Mouse (Mus musculus) thymus, postnatal 4 days (tissue): ENCODE data around the gene Metap1d.

ENCODE experiments used
- DNase-seq: peaks from one replicate; pipeline ENCODE4 v3.0.0; 2021

Gene Metap1d

DNA sequence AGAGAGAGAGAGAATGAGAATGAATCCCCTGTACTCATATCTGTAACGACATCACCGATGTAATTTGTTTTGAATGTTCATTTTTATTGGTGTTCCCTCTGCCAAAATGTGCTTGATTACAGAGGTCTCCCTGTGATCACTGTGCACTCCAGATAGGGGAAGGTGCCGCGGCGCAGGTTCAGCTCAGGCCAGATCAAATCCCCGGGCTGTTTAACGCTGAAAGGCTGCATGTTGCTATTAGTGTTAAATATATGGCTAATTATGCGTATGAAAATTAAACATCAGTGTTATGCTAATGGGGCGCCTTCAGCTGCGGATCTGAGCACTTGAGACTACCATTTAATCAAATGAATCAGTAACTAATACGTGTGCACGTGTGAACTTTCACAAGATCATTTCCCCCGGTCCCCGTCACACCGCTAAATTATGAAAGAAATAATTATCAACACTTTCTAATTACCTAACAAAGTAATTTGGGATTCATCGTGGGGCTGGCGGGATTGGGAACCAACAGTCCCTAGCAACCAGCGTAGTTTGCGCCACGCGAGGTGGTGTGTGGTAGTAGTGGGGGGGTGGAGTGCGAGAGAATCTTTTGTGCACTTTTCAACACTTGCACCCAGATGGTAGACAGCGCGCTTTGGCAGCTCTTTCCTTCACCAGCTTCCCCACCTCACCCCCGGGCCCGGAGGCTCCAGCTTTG, 75.1 kb downstream of the Metap1d start, which contains the start of gene Dlx1:
Dlx1 (plus strand) TSS at position 100 of the 700 bp plus-strand sequence.
- peak; percentile 65 for DNase-seq

GRCm38 (mm10) chr2:71528714-71529510, 75.8 kb downstream of the Metap1d start:
- peak; percentile 54 for DNase-seq

- DNase-seq, result peak; percentile 76
Observed at GRCm38 (mm10) chr2:71529511-71530351, 76.7 kb downstream of the Metap1d start.

DNA sequence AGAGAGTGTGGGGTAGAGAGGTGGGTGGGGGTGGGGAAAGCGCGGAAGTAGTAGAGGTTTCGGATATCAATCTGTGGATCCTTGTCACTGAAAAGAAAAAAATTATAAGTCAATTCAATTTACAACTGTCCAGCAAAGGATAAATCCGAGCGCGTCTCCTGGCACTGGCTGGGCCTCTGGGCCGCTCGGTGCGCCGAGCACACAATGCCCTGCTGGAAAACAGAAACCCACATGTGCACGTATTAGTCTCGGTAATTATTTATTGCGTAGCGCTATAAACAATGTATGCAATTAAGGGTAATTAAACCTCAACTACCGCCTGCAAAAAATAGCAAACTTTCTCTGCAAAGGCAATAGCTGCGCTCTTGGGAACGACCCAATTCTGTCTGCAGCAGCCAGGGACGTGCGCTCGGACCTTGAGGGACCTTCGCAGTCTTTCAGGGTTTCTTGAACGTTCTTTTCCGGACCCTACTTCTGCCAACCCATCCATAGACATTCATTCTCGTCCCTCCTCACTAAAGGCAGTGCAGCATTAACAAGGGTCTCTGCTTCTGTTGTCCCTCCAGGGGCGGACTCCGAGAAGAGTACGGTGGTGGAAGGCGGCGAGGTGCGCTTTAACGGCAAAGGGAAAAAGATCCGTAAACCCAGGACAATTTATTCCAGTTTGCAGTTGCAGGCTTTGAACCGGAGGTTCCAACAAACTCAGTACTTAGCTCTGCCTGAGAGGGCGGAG, 77.5 kb downstream of the Metap1d start:
- DNase-seq, result peak; percentile 40

DNA sequence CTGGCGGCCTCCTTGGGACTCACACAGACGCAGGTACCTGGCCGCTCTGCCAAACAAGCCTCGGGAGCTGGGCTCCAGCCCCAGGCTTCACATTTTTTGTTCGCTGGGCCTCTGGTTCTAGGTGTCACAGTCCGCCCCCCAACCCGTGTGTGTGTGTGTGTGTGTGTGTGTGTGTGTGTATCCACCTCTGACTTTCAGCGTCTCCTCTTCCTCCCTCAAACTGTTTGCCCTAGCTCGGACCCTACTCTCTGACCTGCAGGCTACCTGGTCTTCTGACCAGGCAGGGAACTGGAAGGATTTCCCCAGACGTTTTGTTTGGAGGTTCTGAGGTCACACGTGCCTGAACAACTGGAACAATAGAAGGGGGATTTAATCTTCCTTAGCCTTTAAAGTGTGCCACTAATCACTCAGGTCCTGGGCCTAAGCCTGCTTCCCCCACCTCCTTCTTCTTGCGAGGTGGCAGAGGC, 78.1 kb downstream of the Metap1d start:
- no peak for DNase-seq

- DNase-seq, result peak; percentile 39
Observed at GRCm38 (mm10) chr2:71531990-71532970, 79.2 kb downstream of the Metap1d start.

- no peak for DNase-seq
Observed at GRCm38 (mm10) chr2:71533094-71533493, 80.0 kb downstream of the Metap1d start.

DNA sequence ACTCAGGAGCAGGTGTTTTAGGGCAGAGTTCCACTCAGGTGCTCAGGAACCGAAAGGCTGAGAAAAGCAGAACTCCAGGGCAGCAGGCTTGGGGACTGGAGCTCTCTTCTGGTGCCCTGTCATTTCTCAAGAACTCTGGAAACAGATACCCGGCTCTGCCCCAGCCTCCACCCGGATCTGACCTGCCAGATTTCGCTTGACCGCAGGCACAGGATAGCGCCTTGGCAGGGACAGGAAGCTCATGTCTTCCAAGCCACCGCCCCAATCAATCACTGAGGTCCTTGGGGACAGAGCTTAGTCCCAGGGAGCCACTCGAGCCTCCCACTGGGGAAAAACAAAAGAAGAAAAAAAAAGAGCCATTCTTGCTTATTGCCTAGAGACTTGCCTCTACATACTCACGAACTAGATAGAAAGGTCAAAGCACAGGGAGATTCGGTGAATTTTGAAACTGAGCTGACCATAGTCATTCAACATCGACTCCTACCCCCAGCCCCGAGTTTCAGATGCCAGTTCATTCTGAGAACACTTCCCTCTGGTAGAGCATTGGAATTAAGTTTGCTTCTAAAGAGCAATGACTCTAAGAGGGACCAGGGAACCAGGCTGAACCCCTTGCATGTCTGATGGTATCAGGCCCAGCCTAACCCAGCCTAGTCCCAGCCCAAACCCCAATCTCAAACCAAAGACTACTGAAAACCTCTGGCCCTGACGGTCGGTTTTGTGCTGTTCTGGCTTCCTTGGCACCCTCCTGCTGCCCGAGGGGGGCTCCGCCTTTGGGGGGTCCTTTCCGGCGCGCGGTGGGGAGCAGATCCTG, 81.4 kb downstream of the Metap1d start:
- DNase-seq, result no peak

DNA sequence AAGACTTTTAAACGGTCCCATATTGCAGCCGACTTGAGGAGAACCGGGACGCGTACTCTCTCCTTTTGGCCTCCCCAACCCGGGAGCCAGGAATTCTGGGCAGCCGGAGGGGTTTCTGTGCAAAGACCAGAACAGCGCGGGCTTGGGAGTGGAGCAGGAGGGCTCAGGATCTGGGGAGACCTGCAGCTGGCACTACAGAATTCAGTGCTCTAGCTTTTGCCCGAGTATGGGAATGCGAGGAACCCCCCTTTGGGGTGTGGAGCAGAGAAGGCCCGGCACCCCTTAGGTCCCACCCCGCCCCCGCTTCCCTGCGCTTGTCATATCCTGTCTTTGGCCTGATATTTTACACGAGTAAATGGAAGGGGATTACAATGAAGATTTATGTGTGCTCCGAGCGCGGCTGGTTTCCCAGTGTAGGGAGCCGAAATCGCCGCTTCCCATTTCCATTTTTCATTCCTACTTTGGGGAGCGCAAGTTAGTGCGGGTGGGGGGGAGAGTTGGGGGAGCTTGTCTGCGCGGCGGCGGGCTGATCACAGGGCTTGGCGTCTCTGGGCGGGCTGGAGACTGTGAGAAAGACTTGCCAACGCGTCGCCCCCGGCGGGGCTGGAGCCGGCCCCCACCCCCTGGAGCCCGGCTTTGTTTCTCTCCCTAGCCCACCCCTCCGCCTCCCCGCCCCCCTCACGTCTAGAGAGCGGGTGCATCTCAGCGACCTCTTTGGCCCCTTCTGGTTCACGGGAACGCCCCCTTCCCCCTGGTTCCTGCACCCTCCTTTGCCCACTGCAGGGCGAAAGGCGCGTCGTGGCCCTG, 87.7 kb downstream of the Metap1d start:
- peak; percentile 59 for DNase-seq

DNA sequence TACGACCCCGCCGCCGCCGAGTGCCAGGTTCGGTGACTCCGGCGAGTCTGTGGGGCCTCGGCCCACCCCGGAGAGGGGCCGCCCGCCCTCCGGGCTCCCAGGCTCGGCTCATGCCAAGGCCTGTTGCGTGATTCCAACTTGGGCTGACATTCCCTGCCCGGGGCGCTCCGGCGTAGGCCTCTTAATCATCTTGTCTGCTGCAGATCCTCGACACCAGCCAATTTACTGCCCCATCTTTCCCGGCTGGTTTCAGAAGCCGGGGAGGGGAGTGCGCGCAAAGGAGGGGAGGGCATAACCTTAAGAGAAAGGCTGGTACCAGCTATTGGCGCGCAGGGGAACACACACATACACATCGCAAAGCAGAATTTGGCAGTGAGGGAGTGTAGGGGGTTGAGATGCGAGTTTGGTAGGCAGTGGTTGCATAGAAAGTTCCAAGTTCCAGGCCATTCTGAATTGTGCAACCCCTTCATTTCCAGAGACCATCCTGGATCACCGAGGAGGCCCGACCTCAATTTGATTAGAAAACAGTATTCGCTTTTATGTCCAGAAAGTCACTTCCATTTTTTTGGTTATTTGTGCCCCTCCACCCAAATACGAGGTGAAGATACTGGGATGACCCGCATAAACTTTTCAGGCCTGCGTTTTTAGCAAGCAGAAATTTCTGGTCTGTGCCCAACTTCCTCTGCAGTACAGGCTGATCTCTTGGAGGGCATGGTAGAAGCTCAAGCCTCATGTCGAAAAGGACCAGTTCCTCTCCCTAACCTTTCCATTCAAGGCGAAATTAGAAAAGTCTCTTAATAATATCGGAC, 88.5 kb downstream of the Metap1d start:
- DNase-seq, result peak; percentile 25

- no peak for DNase-seq
Observed at GRCm38 (mm10) chr2:71542227-71542815, 89.2 kb downstream of the Metap1d start.

DNA sequence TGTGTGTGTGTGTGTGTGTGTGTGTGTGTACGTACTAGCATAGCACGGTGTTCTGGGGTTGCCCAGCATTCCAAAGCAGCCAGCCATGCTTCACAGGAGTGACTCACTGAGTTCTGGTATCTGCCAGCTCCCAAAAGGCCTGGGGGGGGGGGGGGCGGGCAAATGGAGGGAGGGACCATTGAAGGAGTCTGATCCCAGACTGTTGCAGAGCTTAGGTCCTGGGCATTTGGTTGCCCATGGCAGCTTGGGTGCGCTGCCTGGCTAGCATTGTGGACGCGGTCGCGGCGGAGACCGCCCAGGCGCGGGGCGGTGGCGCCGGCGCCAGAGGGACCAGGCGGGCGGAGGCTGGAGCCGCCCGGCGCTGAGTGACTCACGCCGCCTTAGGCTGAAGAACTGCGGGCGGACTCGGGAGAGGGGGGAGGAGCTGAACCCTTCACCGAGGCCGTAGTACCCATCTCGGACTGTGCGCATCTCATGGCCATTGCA, 89.8 kb downstream of the Metap1d start:
- peak; percentile 33 for DNase-seq

DNA sequence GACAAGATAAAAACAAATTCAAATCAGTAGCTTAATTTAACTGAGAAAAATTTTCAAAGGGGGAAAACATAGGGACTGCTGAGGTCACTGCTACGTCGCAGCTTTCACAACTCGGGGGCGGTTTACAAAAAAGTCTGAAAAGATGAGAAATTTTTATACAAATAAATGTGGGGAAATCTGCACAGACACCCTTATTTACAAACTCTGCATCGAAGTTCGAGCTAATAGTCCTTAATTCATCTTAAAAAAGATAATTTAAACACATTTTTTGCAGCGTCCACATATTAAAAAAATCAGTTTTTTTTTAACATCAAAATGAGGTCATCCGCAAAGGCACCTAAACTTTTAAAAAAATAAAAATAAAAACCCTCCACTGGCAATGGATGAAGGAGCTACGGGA, 90.5 kb downstream of the Metap1d start:
- DNase-seq, result no peak

- no peak for DNase-seq
Observed at GRCm38 (mm10) chr2:71543948-71544347, 90.9 kb downstream of the Metap1d start.

GRCm38 (mm10) chr2:71544391-71545285, 91.6 kb downstream of the Metap1d start:
- DNase-seq, result peak; percentile 57

GRCm38 (mm10) chr2:71545401-71545881, 92.4 kb downstream of the Metap1d start:
- DNase-seq, result peak; percentile 47
